Mouse (Mus musculus) thymus, adult 2 months (tissue): Measurements from ENCODE around the gene Efemp2.

Source experiments
- CTCF ChIP-seq: fragments of 200-500 bp; IDR thresholded peaks from 2 replicates; pipeline ENCODE4 v1.5.1; 2012; ENCODE audit warnings: mild to moderate bottlenecking, control low read depth, low read length, moderate library complexity, borderline replicate concordance; ENCODE audit not compliant: control insufficient read depth, poor library complexity, insufficient read depth; ENCODE audit errors: extremely low read depth
- POLR2A ChIP-seq: fragments of 200-500 bp; IDR thresholded peaks from 2 replicates; pipeline ENCODE4 v1.6.1; 2012; ENCODE audit warnings: mild to moderate bottlenecking, low read length, control low read depth, moderate library complexity; ENCODE audit not compliant: control insufficient read depth, poor library complexity, insufficient read depth; ENCODE audit errors: extremely low read depth

- no peak for TF ChIP-seq POLR2A
- no peak for TF ChIP-seq CTCF
Measured at GRCm38 (mm10) chr19:5426640-5427290, 47.0 kb upstream of the Efemp2 start.
